Mouse (Mus musculus) mature B cell (primary cell): ENCODE results near the gene Zbtb7a.

ENCODE experiments used
- in situ Hi-C: fragments of 300-500 bp; cut with MboI; formaldehyde crosslinking; loops from 2 replicates; pipeline ENCODE4 v1.14.3; 2019

Gene Zbtb7a

GRCm38 (mm10) chr10:81134966-81135681 lies at the start of gene Zbtb7a:
Gene Zbtb7a (plus strand): TSS chr10:81135220.
- in situ Hi-C loops: loop anchor here (5.0 kb wide), 1 partner anchor 37 kb away; no protein-coding TSS in a partner anchor

- in situ Hi-C loops: no loop called here
These were observed 48.0 kb upstream of the Zbtb7a start for GRCm38 (mm10) chr10:81087021-81087420.

GRCm38 (mm10) chr10:81089216-81089615 lies 45.8 kb upstream of the Zbtb7a start:
- in situ Hi-C loops: no loop called here

DNA sequence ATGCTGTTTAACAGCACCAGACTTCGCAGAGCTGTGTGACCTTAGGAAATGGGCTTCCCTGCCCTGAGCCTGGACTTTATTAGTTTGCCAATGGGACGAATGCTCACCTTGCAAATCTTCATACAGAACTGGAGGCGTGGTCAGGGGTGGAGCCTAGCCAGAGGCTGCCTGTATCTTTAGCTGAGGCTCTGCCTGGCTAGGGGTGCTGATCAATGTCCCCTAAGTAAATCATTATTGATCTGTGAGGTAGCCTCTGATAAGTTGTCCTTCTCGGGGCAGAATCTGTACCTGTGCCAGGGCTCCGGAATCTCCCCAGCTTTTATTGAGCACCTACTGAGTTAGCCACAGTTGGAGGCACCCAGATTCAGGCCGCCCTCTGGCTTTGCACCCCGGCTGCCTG lies 44.4 kb upstream of the Zbtb7a start:
- in situ Hi-C loops: no loop called here

- in situ Hi-C loops: no loop called here
These were observed 42.4 kb upstream of the Zbtb7a start for GRCm38 (mm10) chr10:81092465-81093250.

GRCm38 (mm10) chr10:81094931-81095678 lies 39.9 kb upstream of the Zbtb7a start:
- in situ Hi-C loops: no loop called here

DNA sequence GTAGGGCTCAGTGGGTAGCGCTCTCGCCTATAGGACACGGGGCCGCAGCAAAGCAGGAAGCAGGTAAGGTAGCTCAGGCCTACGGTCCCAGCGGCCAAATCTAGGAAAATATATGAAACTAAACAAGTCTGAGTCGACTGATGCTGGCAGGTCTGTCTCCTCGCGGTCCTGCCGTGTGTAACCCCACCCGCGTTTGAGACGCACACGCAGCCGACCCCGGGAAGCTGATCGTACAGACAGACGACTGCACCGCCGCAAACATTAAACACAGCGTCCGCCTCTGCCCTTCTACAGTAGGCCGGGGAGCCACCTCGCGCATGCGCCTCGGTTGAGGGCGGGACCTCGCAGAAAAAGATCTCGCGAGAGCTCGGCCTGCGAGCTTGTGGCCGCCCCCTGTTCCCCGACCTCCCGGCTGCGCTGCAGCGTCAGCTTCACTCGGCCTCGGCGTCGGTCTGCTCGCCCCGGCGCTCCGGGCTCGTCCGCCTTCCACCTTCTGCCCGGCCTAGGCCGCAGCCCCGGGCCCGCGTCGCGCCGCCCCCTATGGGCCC lies 29.4 kb upstream of the Zbtb7a start, which contains the start of gene Map2k2:
Map2k2 (plus strand) TSS at position 351 of the 548 bp plus-strand sequence.
- in situ Hi-C loops: no loop called here

GRCm38 (mm10) chr10:81106113-81106721 lies 28.8 kb upstream of the Zbtb7a start:
- in situ Hi-C loops: no loop called here

DNA sequence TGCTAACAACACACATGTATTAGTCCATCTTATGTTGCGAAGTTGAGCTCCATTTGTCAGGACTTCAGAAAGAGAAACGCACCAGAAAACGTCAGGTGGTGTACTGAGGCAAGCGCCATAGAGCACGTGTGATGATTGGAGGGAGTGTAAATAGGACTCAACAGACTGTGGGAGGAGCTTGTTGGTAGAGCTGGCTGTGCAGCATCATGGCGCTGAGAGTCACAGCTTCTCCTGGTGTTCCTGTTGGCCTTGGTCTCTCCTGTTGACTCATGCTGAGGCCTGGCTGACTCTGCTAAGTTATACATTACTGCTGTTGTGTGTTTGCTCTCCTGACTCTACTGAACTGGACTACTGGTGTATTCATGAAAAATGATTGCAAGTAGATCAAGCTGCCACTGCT lies 22.1 kb upstream of the Zbtb7a start:
- in situ Hi-C loops: no loop called here

- in situ Hi-C loops: no loop called here
These were observed 15.4 kb upstream of the Zbtb7a start for GRCm38 (mm10) chr10:81119625-81120024.

GRCm38 (mm10) chr10:81120650-81121049 lies 14.4 kb upstream of the Zbtb7a start:
- in situ Hi-C loops: no loop called here

GRCm38 (mm10) chr10:81122889-81123288 lies 12.1 kb upstream of the Zbtb7a start:
- in situ Hi-C loops: no loop called here

DNA sequence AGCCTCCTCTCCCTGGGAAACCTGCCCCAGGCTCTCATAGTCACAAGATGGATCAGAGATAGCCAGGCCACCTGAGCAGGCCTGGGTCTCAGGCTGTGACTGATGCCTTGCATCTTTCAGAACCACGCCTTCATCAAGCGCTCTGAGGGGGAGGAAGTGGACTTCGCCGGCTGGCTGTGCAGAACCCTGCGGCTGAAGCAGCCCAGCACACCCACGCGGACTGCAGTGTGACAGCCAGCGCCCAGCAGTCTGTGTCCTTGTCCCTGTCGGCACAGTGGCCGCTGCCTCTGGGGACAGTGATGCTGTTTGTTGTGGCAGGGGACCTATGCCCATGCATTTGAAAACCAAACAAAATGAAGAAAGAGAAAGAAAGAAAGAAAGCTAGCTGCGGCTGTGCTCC lies 11.5 kb upstream of the Zbtb7a start:
- in situ Hi-C loops: no loop called here

DNA sequence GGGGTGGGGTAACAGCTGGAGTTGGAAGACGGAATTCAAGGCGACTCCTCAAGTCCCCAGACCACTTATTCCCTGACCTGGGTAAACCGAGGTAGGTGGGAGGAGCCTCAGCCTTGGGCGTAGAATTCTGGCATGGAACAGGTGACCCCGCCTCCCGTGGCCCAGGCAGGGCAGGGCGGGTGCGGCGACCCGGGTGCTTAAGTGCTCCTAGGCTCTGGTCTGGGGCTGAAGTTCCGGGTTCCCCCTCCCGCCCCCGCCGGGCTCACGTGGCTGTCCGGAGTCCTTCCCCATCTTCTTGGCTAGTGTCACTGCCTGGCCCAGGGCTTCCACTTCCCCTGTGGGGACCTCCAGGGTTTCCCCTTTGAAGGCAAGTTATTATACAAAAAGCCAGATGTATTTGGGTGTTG lies 836 bp upstream of the Zbtb7a start:
- in situ Hi-C loops: no loop called here

- in situ Hi-C loops: loop anchor here (5.0 kb wide), 1 partner anchor 36 kb away; no protein-coding TSS in a partner anchor
These were observed 1.0 kb downstream of the Zbtb7a start for GRCm38 (mm10) chr10:81135831-81136705.

- in situ Hi-C loops: loop anchor here (5.0 kb wide), 1 partner anchor 36 kb away; no protein-coding TSS in a partner anchor
These were observed 1.7 kb downstream of the Zbtb7a start for GRCm38 (mm10) chr10:81136706-81137231.

GRCm38 (mm10) chr10:81137252-81138130 lies 2.5 kb downstream of the Zbtb7a start:
- in situ Hi-C loops: loop anchor here (5.0 kb wide), 1 partner anchor 35 kb away; no protein-coding TSS in a partner anchor

- in situ Hi-C loops: loop anchor here (5.0 kb wide), 1 partner anchor 34 kb away; no protein-coding TSS in a partner anchor
These were observed 3.2 kb downstream of the Zbtb7a start for GRCm38 (mm10) chr10:81138131-81138782.
